Mouse (Mus musculus) bone marrow macrophage, adult 2 months (primary cell): ENCODE data around the gene Mycbpap.

Source experiments
- CTCF ChIP-seq: IDR thresholded peaks from 2 replicates; pipeline ENCODE4 v1.5.1; 2012; ENCODE audit warnings: low read depth, mild to moderate bottlenecking, low read length, moderate library complexity
- POLR2A ChIP-seq: IDR thresholded peaks from 2 replicates; pipeline ENCODE4 v1.6.1; 2012; ENCODE audit warnings: mild to moderate bottlenecking, low read depth, low read length, borderline replicate concordance

DNA sequence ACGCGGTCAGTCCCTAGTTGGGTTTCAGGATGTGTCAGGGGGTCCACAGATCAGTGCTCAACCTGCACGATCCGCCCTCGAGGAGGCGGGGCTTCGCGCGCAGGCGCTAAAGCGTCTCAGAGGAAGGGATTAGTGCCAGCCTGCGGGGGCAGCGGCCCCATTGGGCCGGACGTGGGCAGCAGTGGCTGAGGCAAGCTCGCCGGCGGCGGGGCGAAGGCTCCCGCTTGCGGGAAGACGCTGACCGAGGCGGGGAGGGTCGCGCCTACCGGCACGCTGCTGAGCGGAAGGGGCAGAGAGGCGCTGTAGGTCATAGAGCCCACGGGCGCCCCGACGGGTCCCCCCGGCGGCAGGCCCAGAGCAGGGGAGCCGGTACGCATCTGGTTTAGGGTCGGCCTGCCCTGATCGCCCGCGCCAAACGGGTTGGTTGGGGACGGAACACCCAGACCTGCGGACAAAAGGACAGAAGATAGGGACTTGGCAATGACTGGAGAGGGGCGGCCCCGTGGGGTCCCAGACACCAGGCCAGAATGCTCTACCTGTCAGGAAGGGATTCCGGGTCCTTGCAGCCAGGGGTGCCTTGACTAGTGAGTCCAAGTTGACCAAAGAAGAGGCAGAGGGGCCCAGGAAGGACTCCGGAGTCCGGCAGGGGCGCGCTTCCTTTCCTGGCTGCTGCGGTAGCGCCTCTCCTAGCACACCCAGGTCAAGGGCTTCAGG, 30.4 kb downstream of the Mycbpap start:
- TF ChIP-seq CTCF (no peak), POLR2A (no peak)
